In genomic region chr6:9234802-9235201, GRCm38 (mm10) we compare ENCODE assay signal across 9 mouse cellular contexts.
DNase-seq lines count a peak whose midpoint lies in the region; ATAC-seq and TF ChIP-seq lines count a peak whose summit lies in the region.
"Had no signal": no experiment of that assay in that cellular context is flagged by ENCODE, and none has a peak within 500 bp of the region (broad histone marks: within the 10 kb centered on the region; RNA-seq: fewer than 3 reads in every experiment).

No protein-coding gene starts in this region.

- H3K4me3 ChIP-seq in gastrocnemius, adult 2 months, result no peak overlapping the region
- no peak overlapping the region for H3K4me3 ChIP-seq in midbrain, postnatal 0 days (ENCODE audit: low read depth, low read length)
- H3K4me3 ChIP-seq in midbrain, embryonic 10.5 days, result no peak overlapping the region
- H3K4me3 ChIP-seq in limb, embryonic 14.5 days (replicated peaks; ENCODE audit: low read length), result no peak overlapping the region

- H3K36me3 ChIP-seq in midbrain, postnatal 0 days (ENCODE audit: insufficient read depth, low read length), result no peaks in the 10 kb centered on the region
- H3K36me3 ChIP-seq in midbrain, embryonic 10.5 days, result no peaks in the 10 kb centered on the region
- H3K36me3 ChIP-seq in limb, embryonic 14.5 days (ENCODE audit: control insufficient read depth, insufficient read depth, low read length), result no peaks in the 10 kb centered on the region

- no peak for TF ChIP-seq POLR2A in limb, embryonic 14.5 days (IDR thresholded peaks at IDR 0.05; ENCODE audit: borderline replicate concordance, extremely low read depth, insufficient read depth, insufficient read length)

- H3K4me2 ChIP-seq in midbrain, postnatal 0 days (ENCODE audit: low read depth, low read length, poor library complexity, severe bottlenecking), result no peak overlapping the region
- H3K4me2 ChIP-seq in limb, embryonic 14.5 days (replicated peaks; ENCODE audit: low read depth, low read length, severe bottlenecking), result no peak overlapping the region

- H3K27me3 ChIP-seq in midbrain, postnatal 0 days (ENCODE audit: insufficient read depth, low read length), result no peaks in the 10 kb centered on the region
- H3K27me3 ChIP-seq in midbrain, embryonic 10.5 days (ENCODE audit: low read depth, poor library complexity, severe bottlenecking), result no peaks in the 10 kb centered on the region
- H3K27me3 ChIP-seq in limb, embryonic 14.5 days (ENCODE audit: control insufficient read depth, insufficient read depth, low read length), result no peaks in the 10 kb centered on the region

- H3K9me3 ChIP-seq in midbrain, postnatal 0 days (ENCODE audit: low read length), result no peaks in the 10 kb centered on the region
- no peaks in the 10 kb centered on the region for H3K9me3 ChIP-seq in midbrain, embryonic 10.5 days (replicated peaks)
- no peaks in the 10 kb centered on the region for H3K9me3 ChIP-seq in limb, embryonic 14.5 days (ENCODE audit: control insufficient read depth, low read length)

- intact Hi-C loops in gastrocnemius, adult 2 months (cut with DNase I), result no loop called here

- no peaks in the 10 kb centered on the region for H3K4me1 ChIP-seq in midbrain, postnatal 0 days (ENCODE audit: insufficient read depth, low read length)
- H3K4me1 ChIP-seq in midbrain, embryonic 10.5 days, result no peaks in the 10 kb centered on the region
- H3K4me1 ChIP-seq in limb, embryonic 14.5 days (ENCODE audit: control insufficient read depth, insufficient read depth, low read length), result no peaks in the 10 kb centered on the region

- no peak overlapping the region for H3K27ac ChIP-seq in gastrocnemius, adult 2 months
- H3K27ac ChIP-seq in midbrain, postnatal 0 days (ENCODE audit: low read depth, low read length), result no peak overlapping the region
- no peak overlapping the region for H3K27ac ChIP-seq in midbrain, embryonic 10.5 days (replicated peaks)
- H3K27ac ChIP-seq in limb, embryonic 14.5 days (replicated peaks; ENCODE audit: low read depth, low read length), result no peak overlapping the region

- ATAC-seq in midbrain, postnatal 0 days (ENCODE audit: low FRiP score), result no peak
- ATAC-seq in limb, embryonic 14.5 days (ENCODE audit: low FRiP score, low read depth), result no peak

- DNase-seq in gastrocnemius, adult 2 months, result no peak
- no peak for DNase-seq in gastrocnemius, postnatal 10 days
- DNase-seq in midbrain, postnatal 0 days (ENCODE audit: low spot score), result peak; percentile 26
- DNase-seq in midbrain, embryonic 10.5 days (ENCODE audit: low spot score), result no peak
- DNase-seq in cerebellum, postnatal 14 days, result peak; percentile 72 to 75
- peak; percentile 59 for DNase-seq in limb, embryonic 14.5 days (ENCODE audit: low spot score)
- no peak for DNase-seq in right cerebral cortex, postnatal 4 days
- no peak for DNase-seq in thymus, postnatal 10 days (ENCODE audit: low spot score in 2 of 2)
- DNase-seq: gastrocnemius, postnatal 14 days had no signal

- no peak overlapping the region for H3K9ac ChIP-seq in midbrain, postnatal 0 days (replicated peaks; ENCODE audit: low read length, poor library complexity, severe bottlenecking)
- no peak overlapping the region for H3K9ac ChIP-seq in limb, embryonic 14.5 days (ENCODE audit: low read depth, low read length, severe bottlenecking)

- TF ChIP-seq CTCF in gastrocnemius, adult 2 months (IDR thresholded peaks at IDR 0.05), result peak; percentile 34
- TF ChIP-seq CTCF in midbrain, postnatal 0 days (IDR thresholded peaks at IDR 0.05), result peak; percentile 45

Comparison
In these comparisons a context has a peak if more than half of its experiments do, and no peak if none do; other contexts are left out.
1. DNase-seq: peak in midbrain, postnatal 0 days (single experiment), cerebellum, postnatal 14 days (2 of 2) and limb, embryonic 14.5 days (single experiment); none in gastrocnemius, adult 2 months (single experiment), gastrocnemius, postnatal 10 days (single experiment), midbrain, embryonic 10.5 days (single experiment), right cerebral cortex, postnatal 4 days (single experiment) and thymus, postnatal 10 days (0 of 2).